Mouse (Mus musculus) hindbrain, embryonic 11.5 days (tissue): Measurements from ENCODE around the gene Dpp6. TPM values are rescaled to one million over a fixed set of nuclear protein-coding genes. Genes with fewer than 3 reads are reported as not detected.

Experiments
- ATAC-seq: fragments of 200-750 bp; cut with Nextera tagmentation; 2 replicates; pipeline ENCODE4 v1.8.0; 2017; ENCODE audit warnings: mild to moderate bottlenecking, moderate TSS enrichment, moderate library complexity; ENCODE audit not compliant: low FRiP score
- DNase-seq: peaks from one replicate; pipeline ENCODE4 v3.0.0-alpha.2; 2015; ENCODE audit warnings: low spot score
- H3K27ac ChIP-seq: fragments of 300-500 bp; sonication (generic); 2 replicates; pipeline ENCODE4 v1.5.1; 2014; ENCODE audit warnings: mild to moderate bottlenecking, low read depth, low read length
- H3K27me3 ChIP-seq: fragments of 300-500 bp; sonication (generic); 2 replicates; pipeline ENCODE4 v1.6.1; 2014; ENCODE audit warnings: mild to moderate bottlenecking, low read length, moderate library complexity, mixed read lengths; ENCODE audit not compliant: control insufficient read depth, insufficient read depth
- H3K36me3 ChIP-seq: fragments of 300-500 bp; sonication (generic); 2 replicates; pipeline ENCODE4 v1.6.1; 2014; ENCODE audit warnings: mild to moderate bottlenecking, low read length, moderate library complexity, mixed read lengths; ENCODE audit not compliant: control insufficient read depth, insufficient read depth
- H3K4me1 ChIP-seq: fragments of 300-500 bp; sonication (generic); replicated peaks from 2 replicates; pipeline ENCODE4 v1.6.1; 2014; ENCODE audit warnings: low read length, mixed read lengths; ENCODE audit not compliant: control insufficient read depth, insufficient read depth
- H3K4me2 ChIP-seq: fragments of 300-500 bp; sonication (generic); replicated peaks from 2 replicates; pipeline ENCODE4 v1.6.1; 2014; ENCODE audit warnings: mild to moderate bottlenecking, low read depth, low read length
- H3K4me3 ChIP-seq: fragments of 300-500 bp; sonication (generic); 2 replicates; pipeline ENCODE4 v1.5.1; 2014; ENCODE audit warnings: low read depth, low read length
- H3K9ac ChIP-seq: fragments of 300-500 bp; sonication (generic); 2 replicates; pipeline ENCODE4 v1.6.1; 2014; ENCODE audit warnings: low read depth, low read length
- H3K9me3 ChIP-seq: fragments of 300-500 bp; sonication (generic); 2 replicates; pipeline ENCODE4 v1.6.1; 2016; ENCODE audit warnings: low read length; ENCODE audit not compliant: control insufficient read depth
- WGBS: fragments of 180-500 bp; shearing (Covaris S2); extraction: QIAGEN DNeasy Blood & Tissue Kit; methylation state at CpG from one replicate; pipeline ENCODE4 v1.1.7; 2014; 5-methylcytosine and 5-hydroxymethylcytosine counted together
- polyA plus RNA-seq: library from polyadenylated mRNA; unstranded; fragments of >200 nt; fragmentation: Nextera tagmentation; extraction: Ambion mirVana; gene quantifications from 2 replicates; pipeline ENCODE4 v1.2.1, GENCODE M21; 2014

The Dpp6 gene
- polyA plus RNA-seq, 1 experiment from 2014 or later = 13.8 TPM

DNA sequence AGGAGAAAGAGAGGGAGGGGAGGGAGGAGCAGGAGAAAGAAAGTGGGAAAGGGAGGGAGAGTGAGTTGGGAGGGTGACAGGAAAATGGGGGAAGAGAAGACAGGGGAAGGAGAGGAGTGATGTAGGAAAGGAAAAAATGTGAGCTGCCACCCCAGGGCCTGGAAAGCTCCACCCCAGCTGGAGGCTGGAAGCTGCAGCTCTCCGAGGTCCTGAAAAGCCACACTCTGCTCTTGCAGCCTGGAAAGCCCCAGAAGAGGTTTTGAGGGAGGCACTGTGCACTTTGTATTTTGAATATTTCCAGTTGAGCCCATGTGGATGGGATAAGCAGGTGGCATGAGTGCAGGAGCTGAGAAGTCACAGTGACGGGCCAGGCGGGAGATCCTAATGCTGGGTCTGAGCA, 77.3 kb downstream of the Dpp6 start:
- no peaks in the 10 kb centered on the region for H3K9me3 ChIP-seq
- no peak overlapping the region for H3K9ac ChIP-seq
- no peak overlapping the region for H3K27ac ChIP-seq
- H3K36me3 ChIP-seq = no peaks in the 10 kb centered on the region
- no peak overlapping the region for H3K4me2 ChIP-seq
- ATAC-seq = no peak
- no peak overlapping the region for H3K4me3 ChIP-seq
- H3K27me3 ChIP-seq = no peaks in the 10 kb centered on the region
- 24% methylated on average over 3 of the region's 3 CpGs for WGBS
- peak; percentile 27 for DNase-seq
- H3K4me1 ChIP-seq = no peaks in the 10 kb centered on the region

DNA sequence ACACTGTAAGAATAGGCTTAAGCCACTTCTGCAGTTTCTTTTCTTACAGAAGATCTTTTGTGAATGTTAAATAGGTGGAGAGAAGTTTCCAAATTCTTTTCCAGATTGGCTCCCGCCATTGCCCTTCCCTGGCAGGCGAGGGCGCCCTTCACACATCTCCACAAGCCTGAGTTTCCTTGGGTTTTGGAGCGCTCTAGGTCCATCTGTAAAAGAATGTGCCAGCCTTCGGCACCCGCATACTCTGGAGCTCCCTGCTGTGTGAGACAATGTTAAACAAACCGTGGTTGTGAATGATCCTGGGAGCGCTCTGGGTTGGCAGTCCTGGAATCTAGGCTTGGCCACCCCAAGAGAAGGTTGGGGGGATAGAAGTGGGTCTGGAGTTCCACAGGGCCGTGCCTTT, 86.8 kb downstream of the Dpp6 start:
- Histone ChIP-seq H3K9ac (no peak overlapping the region), H3K4me3 (no peak overlapping the region), H3K27me3 (no peaks in the 10 kb centered on the region), H3K4me2 (peak overlapping the region; percentile 65), H3K4me1 (no peaks in the 10 kb centered on the region), H3K27ac (no peak overlapping the region), H3K9me3 (no peaks in the 10 kb centered on the region), H3K36me3 (no peaks in the 10 kb centered on the region)
- ATAC-seq = peak; percentile 42
- DNase-seq = peak; percentile 60
- WGBS = 2% methylated on average over 9 of the region's 9 CpGs

GRCm38 (mm10) chr5:26904324-26905041, 87.5 kb downstream of the Dpp6 start:
- Histone ChIP-seq H3K4me3 (peak overlapping the region; percentile 39), H3K9ac (peak overlapping the region; percentile 53), H3K27me3 (no peaks in the 10 kb centered on the region), H3K27ac (peak overlapping the region; percentile 51), H3K9me3 (no peaks in the 10 kb centered on the region), H3K4me1 (no peaks in the 10 kb centered on the region), H3K36me3 (no peaks in the 10 kb centered on the region), H3K4me2 (peak overlapping the region; percentile 65)
- under 1% methylated on average over 28 of the region's 32 CpGs for WGBS
- peak; percentile 95 for ATAC-seq
- DNase-seq = peak; percentile 74

- H3K4me1 ChIP-seq = no peaks in the 10 kb centered on the region
- H3K9ac ChIP-seq = no peak overlapping the region
- H3K4me3 ChIP-seq = no peak overlapping the region
- no peaks in the 10 kb centered on the region for H3K36me3 ChIP-seq
- DNase-seq (no peak), ATAC-seq (no peak)
- 84% methylated on average over 7 of the region's 7 CpGs for WGBS
- no peaks in the 10 kb centered on the region for H3K9me3 ChIP-seq
- H3K4me2 ChIP-seq = no peak overlapping the region
- no peaks in the 10 kb centered on the region for H3K27me3 ChIP-seq
- no peak overlapping the region for H3K27ac ChIP-seq
These were observed 90.1 kb downstream of the Dpp6 start for GRCm38 (mm10) chr5:26907151-26907550.

- no peak for ATAC-seq
- 75% methylated on average over 4 of the region's 4 CpGs for WGBS
These were observed 91.6 kb downstream of the Dpp6 start for GRCm38 (mm10) chr5:26908612-26909011.

DNA sequence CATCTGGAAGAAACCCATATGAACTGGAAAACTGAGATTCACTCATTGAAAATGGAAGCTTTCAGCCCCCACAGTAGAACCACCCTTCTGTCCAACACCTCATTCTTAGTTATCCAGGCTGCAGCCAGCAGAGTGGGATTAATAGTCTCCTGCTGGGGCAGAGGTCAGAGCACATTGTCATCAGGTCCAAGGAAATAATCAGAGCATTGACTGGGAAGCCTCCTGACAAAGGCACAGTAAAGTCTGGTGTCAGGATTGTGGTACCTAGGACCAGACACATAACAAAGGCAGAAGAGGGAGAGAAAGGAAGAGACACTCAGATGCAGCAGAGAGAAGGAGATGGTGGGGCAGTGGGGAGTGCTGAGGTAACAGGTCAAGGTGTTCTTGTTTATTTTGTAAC, 93.3 kb downstream of the Dpp6 start:
- Histone ChIP-seq H3K4me1 (no peaks in the 10 kb centered on the region), H3K4me3 (no peak overlapping the region), H3K27me3 (no peaks in the 10 kb centered on the region), H3K36me3 (no peaks in the 10 kb centered on the region), H3K4me2 (no peak overlapping the region), H3K9me3 (no peaks in the 10 kb centered on the region), H3K9ac (no peak overlapping the region), H3K27ac (no peak overlapping the region)
- DNase-seq (no peak), ATAC-seq (no peak)

More at GRCm38 (mm10) chr5:26908612-26909011, 91.6 kb downstream of the Dpp6 start:
- no peak overlapping the region for H3K4me2 ChIP-seq
- H3K4me1 ChIP-seq = no peaks in the 10 kb centered on the region
- H3K27ac ChIP-seq = no peak overlapping the region
- DNase-seq = no peak
- H3K9ac ChIP-seq = no peak overlapping the region
- H3K9me3 ChIP-seq = no peaks in the 10 kb centered on the region
- no peaks in the 10 kb centered on the region for H3K27me3 ChIP-seq
- no peaks in the 10 kb centered on the region for H3K36me3 ChIP-seq
- H3K4me3 ChIP-seq = no peak overlapping the region

DNA sequence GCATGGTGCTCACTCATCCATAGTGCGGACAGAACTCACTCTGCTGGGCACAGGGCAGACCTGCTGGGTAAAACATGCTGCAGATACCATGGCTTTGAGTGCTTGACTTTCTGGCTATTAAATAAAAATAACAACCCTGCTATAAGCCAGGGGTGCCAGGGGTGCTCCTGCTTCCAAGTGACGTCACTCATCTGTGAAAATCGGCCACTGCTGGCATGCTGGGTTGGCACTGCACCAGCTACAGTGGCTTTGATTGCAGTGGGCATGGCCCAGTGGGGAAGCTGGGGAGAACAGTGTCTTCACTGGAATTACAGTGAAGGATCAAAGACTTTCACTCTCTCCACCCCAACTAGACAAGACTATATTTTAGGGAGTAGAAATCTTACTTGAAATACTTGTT, 95.0 kb downstream of the Dpp6 start:
- Histone ChIP-seq H3K9ac (no peak overlapping the region), H3K27ac (no peak overlapping the region), H3K27me3 (no peaks in the 10 kb centered on the region), H3K4me1 (no peaks in the 10 kb centered on the region), H3K4me2 (no peak overlapping the region), H3K4me3 (no peak overlapping the region), H3K9me3 (no peaks in the 10 kb centered on the region), H3K36me3 (no peaks in the 10 kb centered on the region)
- DNase-seq (no peak), ATAC-seq (no peak)
- WGBS = 90% methylated on average over 3 of the region's 3 CpGs

DNA sequence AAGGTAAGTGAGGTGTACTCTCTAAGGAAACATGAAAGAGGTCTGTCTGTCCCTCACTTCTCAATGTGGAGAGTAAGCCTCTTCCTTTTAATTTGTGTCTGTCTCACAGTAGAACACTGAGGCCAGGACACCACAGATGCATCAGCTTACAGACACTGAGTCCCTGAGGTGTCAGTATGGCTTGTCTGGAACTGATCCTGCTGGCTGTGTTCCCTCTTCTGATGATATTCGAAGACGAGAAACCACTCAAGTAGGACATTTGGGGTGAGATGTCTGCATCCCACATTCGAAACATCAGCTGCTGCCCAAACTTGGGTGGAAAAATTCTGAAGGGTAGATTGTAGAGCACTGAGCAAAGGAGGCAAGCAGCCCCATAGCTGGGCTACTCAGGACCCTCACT, 101.8 kb downstream of the Dpp6 start:
- no peak for DNase-seq
- no peaks in the 10 kb centered on the region for H3K4me1 ChIP-seq
- H3K27me3 ChIP-seq = no peaks in the 10 kb centered on the region
- no peaks in the 10 kb centered on the region for H3K9me3 ChIP-seq
- H3K9ac ChIP-seq = no peak overlapping the region
- H3K4me3 ChIP-seq = no peak overlapping the region
- no peaks in the 10 kb centered on the region for H3K36me3 ChIP-seq
- H3K27ac ChIP-seq = no peak overlapping the region
- WGBS = 90% methylated on average over 3 of the region's 3 CpGs
- no peak for ATAC-seq
- no peak overlapping the region for H3K4me2 ChIP-seq

DNA sequence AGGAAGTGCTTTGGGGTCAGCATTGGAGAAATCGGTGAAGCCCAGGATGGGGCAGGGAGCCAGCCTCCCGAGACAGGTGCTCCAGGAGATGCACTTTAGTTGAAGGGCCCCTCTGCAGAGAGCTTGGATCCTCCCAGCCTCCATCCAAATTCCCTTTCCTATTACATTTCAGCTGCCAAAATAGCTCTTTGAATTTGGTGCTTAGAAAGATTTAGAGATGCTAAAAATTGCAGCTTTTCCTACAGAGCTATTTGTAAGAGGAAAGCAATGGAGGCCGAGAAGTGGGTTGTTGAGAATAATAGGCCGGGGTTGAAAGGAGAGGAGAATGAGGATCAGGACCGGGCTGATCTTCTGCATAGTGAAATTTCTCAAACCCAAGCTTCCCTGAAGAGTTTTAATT, 107.5 kb downstream of the Dpp6 start:
- H3K4me1 ChIP-seq = no peaks in the 10 kb centered on the region
- DNase-seq (no peak), ATAC-seq (no peak)
- no peak overlapping the region for H3K4me2 ChIP-seq
- no peaks in the 10 kb centered on the region for H3K9me3 ChIP-seq
- no peaks in the 10 kb centered on the region for H3K36me3 ChIP-seq
- no peak overlapping the region for H3K27ac ChIP-seq
- H3K27me3 ChIP-seq = no peaks in the 10 kb centered on the region
- WGBS = 92% methylated on average over 5 of the region's 5 CpGs
- H3K4me3 ChIP-seq = no peak overlapping the region
- no peak overlapping the region for H3K9ac ChIP-seq
